Mouse (Mus musculus): ENCODE results near the gene Crhr1.

DNA sequence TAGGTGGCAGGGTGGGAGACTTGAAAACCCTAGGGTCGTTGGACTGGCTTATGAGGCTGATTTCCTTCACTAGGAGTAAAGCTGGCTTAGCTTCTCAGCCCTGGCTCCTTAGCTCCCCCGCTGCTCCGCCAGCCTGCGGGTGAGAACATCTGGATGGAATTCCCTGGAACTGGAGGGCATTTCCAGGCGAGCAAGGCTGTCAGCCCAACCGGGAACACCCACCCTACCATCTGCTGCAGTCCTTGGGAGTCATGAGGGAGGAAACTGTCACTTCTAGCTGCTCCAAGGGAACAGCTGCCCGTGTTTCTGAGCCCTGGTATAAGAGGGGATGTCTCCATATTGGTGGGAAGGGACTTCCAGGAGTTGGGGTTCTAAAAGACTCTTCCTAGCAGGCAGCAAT, 33.1 kb upstream of the Crhr1 start:
- TF ChIP-seq CTCF (IDR thresholded peaks at IDR 0.05; ENCODE audit: borderline replicate concordance, control insufficient read depth, extremely low read depth, insufficient read depth, low read length, poor library complexity): no peak
- TF ChIP-seq POLR2A (IDR thresholded peaks at IDR 0.05; ENCODE audit: control insufficient read depth, extremely low read depth, insufficient read depth, low read length, poor library complexity): no peak
